Mouse (Mus musculus) limb, embryonic 11.5 days (tissue): ENCODE results near the gene Serbp1. TPM values are rescaled to one million over a fixed set of nuclear protein-coding genes. Genes with fewer than 3 reads are reported as not detected.
"Not testable (repeated sequence)": the region's sequence is repeated elsewhere in the genome, so short reads cannot be mapped to it uniquely, and the experiment has no call there.

Source experiments
- ATAC-seq: fragments of 200-750 bp; cut with Nextera tagmentation; 2 replicates; pipeline ENCODE4 v1.8.0; 2017; ENCODE audit warnings: low read depth; ENCODE audit not compliant: insufficient number of reproducible peaks, low FRiP score, low TSS enrichment
- DNase-seq: peaks from one replicate; pipeline ENCODE4 v3.0.0-alpha.2; 2015; ENCODE audit warnings: low spot score
- H3K27ac ChIP-seq: fragments of 300-500 bp; sonication (generic); replicated peaks from 2 replicates; pipeline ENCODE4 v1.5.1; 2014; ENCODE audit warnings: low read depth, mild to moderate bottlenecking, low read length
- H3K27me3 ChIP-seq: fragments of 300-500 bp; sonication (generic); 2 replicates; pipeline ENCODE4 v1.6.1; 2014; ENCODE audit warnings: mild to moderate bottlenecking, low read length, mixed read lengths; ENCODE audit not compliant: control insufficient read depth, insufficient read depth
- H3K36me3 ChIP-seq: fragments of 300-500 bp; sonication (generic); 2 replicates; pipeline ENCODE4 v1.6.1; 2014; ENCODE audit warnings: mild to moderate bottlenecking, low read length, moderate library complexity, mixed read lengths; ENCODE audit not compliant: control insufficient read depth, insufficient read depth
- H3K4me1 ChIP-seq: fragments of 300-500 bp; sonication (generic); 2 replicates; pipeline ENCODE4 v1.6.1; 2014; ENCODE audit warnings: low read length, mixed read lengths; ENCODE audit not compliant: control insufficient read depth, insufficient read depth
- H3K4me2 ChIP-seq: fragments of 300-500 bp; sonication (generic); 2 replicates; pipeline ENCODE4 v1.6.1; 2014; ENCODE audit warnings: low read depth, mild to moderate bottlenecking, moderate library complexity; ENCODE audit not compliant: severe bottlenecking
- H3K4me3 ChIP-seq: fragments of 300-500 bp; sonication (generic); 2 replicates; pipeline ENCODE4 v1.5.1; 2014; ENCODE audit warnings: low read depth, low read length
- H3K9ac ChIP-seq: fragments of 300-500 bp; sonication (generic); 2 replicates; pipeline ENCODE4 v1.6.1; 2014; ENCODE audit warnings: mild to moderate bottlenecking, low read length
- H3K9me3 ChIP-seq: fragments of 300-500 bp; sonication (generic); 2 replicates; pipeline ENCODE4 v1.6.1; 2016; ENCODE audit warnings: low read length; ENCODE audit not compliant: control insufficient read depth
- WGBS: fragments of 180-500 bp; shearing (Covaris S2); extraction: QIAGEN DNeasy Blood & Tissue Kit; methylation state at CpG from one replicate; pipeline ENCODE4 v1.1.7; 2014; 5-methylcytosine and 5-hydroxymethylcytosine counted together
- polyA plus RNA-seq: library from polyadenylated mRNA; unstranded; fragments of >200 nt; fragmentation: Nextera tagmentation; extraction: Ambion mirVana; gene quantifications from 2 replicates; pipeline ENCODE4 v1.2.1, GENCODE M21; 2014

The Serbp1 gene
- polyA plus RNA-seq, 1 experiment from 2014 or later = 639 TPM

GRCm38 (mm10) chr6:67212362-67212761 lies 25.6 kb upstream of the Serbp1 start:
- WGBS = 92% methylated on average over 1 of the region's 1 CpGs
- no peak overlapping the region for H3K9ac ChIP-seq
- DNase-seq = no peak
- H3K4me3 ChIP-seq = no peak overlapping the region
- ATAC-seq = no peak
- H3K27me3 ChIP-seq = no peaks in the 10 kb centered on the region
- no peak overlapping the region for H3K4me2 ChIP-seq
- H3K27ac ChIP-seq = no peak overlapping the region
- no peaks in the 10 kb centered on the region for H3K9me3 ChIP-seq
- H3K4me1 ChIP-seq = no peaks in the 10 kb centered on the region
- no peaks in the 10 kb centered on the region for H3K36me3 ChIP-seq

- 90% methylated on average over 4 of the region's 4 CpGs for whole genome bisulfite sequencing
- Histone ChIP-seq H3K4me3 (no peak overlapping the region), H3K27me3 (no peaks in the 10 kb centered on the region), H3K27ac (no peak overlapping the region), H3K4me2 (no peak overlapping the region), H3K36me3 (no peaks in the 10 kb centered on the region), H3K9me3 (no peaks in the 10 kb centered on the region), H3K9ac (no peak overlapping the region), H3K4me1 (no peaks in the 10 kb centered on the region)
- DNase-seq = no peak
- ATAC-seq = no peak
Measured at GRCm38 (mm10) chr6:67213429-67214098, 24.4 kb upstream of the Serbp1 start.

GRCm38 (mm10) chr6:67217402-67217801 lies 20.6 kb upstream of the Serbp1 start:
- no peak overlapping the region for H3K27ac ChIP-seq

GRCm38 (mm10) chr6:67217846-67218245 lies 20.1 kb upstream of the Serbp1 start:
- Histone ChIP-seq H3K4me1 (no peaks in the 10 kb centered on the region), H3K27me3 (no peaks in the 10 kb centered on the region), H3K36me3 (no peaks in the 10 kb centered on the region), H3K4me3 (no peak overlapping the region), H3K9ac (no peak overlapping the region), H3K9me3 (no peaks in the 10 kb centered on the region), H3K27ac (no peak overlapping the region), H3K4me2 (no peak overlapping the region)
- ATAC-seq (no peak), DNase-seq (no peak)
- WGBS = 88% methylated on average over 1 of the region's 1 CpGs

More at GRCm38 (mm10) chr6:67217402-67217801, 20.6 kb upstream of the Serbp1 start:
- Histone ChIP-seq H3K4me2 (no peak overlapping the region), H3K9me3 (no peaks in the 10 kb centered on the region), H3K9ac (no peak overlapping the region), H3K27me3 (no peaks in the 10 kb centered on the region), H3K36me3 (no peaks in the 10 kb centered on the region), H3K4me3 (no peak overlapping the region), H3K4me1 (no peaks in the 10 kb centered on the region)
- 87% methylated on average over 4 of the region's 4 CpGs for WGBS
- DNase-seq = no peak
- ATAC-seq = no peak

GRCm38 (mm10) chr6:67218566-67218965 lies 19.4 kb upstream of the Serbp1 start:
- no peak overlapping the region for H3K9ac ChIP-seq
- H3K4me1 ChIP-seq = no peaks in the 10 kb centered on the region
- no peaks in the 10 kb centered on the region for H3K36me3 ChIP-seq
- H3K4me2 ChIP-seq = no peak overlapping the region
- H3K9me3 ChIP-seq = no peaks in the 10 kb centered on the region
- no peak overlapping the region for H3K27ac ChIP-seq
- no peaks in the 10 kb centered on the region for H3K27me3 ChIP-seq
- ATAC-seq = no peak
- no peak overlapping the region for H3K4me3 ChIP-seq
- no peak for DNase-seq

GRCm38 (mm10) chr6:67219931-67220330 lies 18.0 kb upstream of the Serbp1 start:
- H3K36me3 ChIP-seq, H3K4me3 ChIP-seq, DNase-seq, H3K9me3 ChIP-seq, H3K27ac ChIP-seq, H3K4me2 ChIP-seq, H3K4me1 ChIP-seq, H3K27me3 ChIP-seq, ATAC-seq, H3K9ac ChIP-seq: not testable (repeated sequence)
- 93% methylated on average over 14 of the region's 14 CpGs for WGBS

- Histone ChIP-seq H3K27me3 (no peaks in the 10 kb centered on the region), H3K4me3 (no peak overlapping the region), H3K9ac (no peak overlapping the region), H3K36me3 (no peaks in the 10 kb centered on the region), H3K27ac (no peak overlapping the region), H3K9me3 (no peaks in the 10 kb centered on the region), H3K4me1 (no peaks in the 10 kb centered on the region), H3K4me2 (no peak overlapping the region)
- DNase-seq = no peak
- no peak for ATAC-seq
Measured at GRCm38 (mm10) chr6:67220731-67221130, 17.2 kb upstream of the Serbp1 start.

GRCm38 (mm10) chr6:67223082-67223481 lies 14.9 kb upstream of the Serbp1 start:
- 78% methylated on average over 1 of the region's 1 CpGs for WGBS
- Histone ChIP-seq H3K36me3 (no peaks in the 10 kb centered on the region), H3K9me3 (no peaks in the 10 kb centered on the region), H3K4me2 (no peak overlapping the region), H3K4me1 (no peaks in the 10 kb centered on the region), H3K9ac (no peak overlapping the region), H3K27ac (no peak overlapping the region), H3K4me3 (no peak overlapping the region), H3K27me3 (no peaks in the 10 kb centered on the region)
- ATAC-seq (no peak), DNase-seq (no peak)

GRCm38 (mm10) chr6:67223499-67223898 lies 14.5 kb upstream of the Serbp1 start:
- Histone ChIP-seq H3K9ac (no peak overlapping the region), H3K4me1 (no peaks in the 10 kb centered on the region), H3K27ac (no peak overlapping the region), H3K36me3 (no peaks in the 10 kb centered on the region), H3K27me3 (no peaks in the 10 kb centered on the region), H3K4me3 (no peak overlapping the region), H3K4me2 (no peak overlapping the region), H3K9me3 (no peaks in the 10 kb centered on the region)
- DNase-seq (no peak), ATAC-seq (no peak)
- 83% methylated on average over 1 of the region's 1 CpGs for WGBS
